Mouse (Mus musculus) CD4-positive, CD25-positive, alpha-beta regulatory T cell, adult 4 months (primary cell): ENCODE data around the gene B4galt7. TPM values are rescaled to one million over a fixed set of nuclear protein-coding genes. Genes with fewer than 3 reads are reported as not detected.
A peak's percentile ranks its signal among the peaks of the same experiment; 100 is the strongest.

ENCODE experiments used
- ATAC-seq: one replicate; pipeline ENCODE4 v1.8.0; 2017
- polyA plus RNA-seq, 2 experiments: library from polyadenylated mRNA; unstranded; fragments of 100-300 nt; shearing (Covaris generic); gene quantifications; one replicate each; pipeline ENCODE4 v1.2.1; 2017

B4galt7 gene
- polyA plus RNA-seq, 2 experiments from 2014 or later, result 20.5 to 42.3 TPM

GRCm38 (mm10) chr13:55600657-55601056 is 961 bp downstream of the B4galt7 start:
- peak; percentile 80 for ATAC-seq

- ATAC-seq, result peak; percentile 31
These were observed 1.9 kb downstream of the B4galt7 start for GRCm38 (mm10) chr13:55601611-55602010.

- ATAC-seq, result no peak
These were observed 4.9 kb downstream of the B4galt7 start for GRCm38 (mm10) chr13:55604606-55605005.

- ATAC-seq, result no peak
These were observed 7.4 kb downstream of the B4galt7 start for GRCm38 (mm10) chr13:55606899-55607623.

- no peak for ATAC-seq
These were observed 7.9 kb downstream of the B4galt7 start for GRCm38 (mm10) chr13:55607624-55608006.

- ATAC-seq, result no peak
These were observed 12.3 kb downstream of the B4galt7 start for GRCm38 (mm10) chr13:55611996-55612395.

- ATAC-seq, result no peak
These were observed 13.8 kb downstream of the B4galt7 start for GRCm38 (mm10) chr13:55613471-55613870.

- no peak for ATAC-seq
These were observed 19.6 kb downstream of the B4galt7 start for GRCm38 (mm10) chr13:55619328-55619727.

GRCm38 (mm10) chr13:55620275-55620674 is 20.6 kb downstream of the B4galt7 start:
- no peak for ATAC-seq

GRCm38 (mm10) chr13:55622156-55622648 is 22.5 kb downstream of the B4galt7 start:
- peak; percentile 29 for ATAC-seq

GRCm38 (mm10) chr13:55622649-55623541 is 23.2 kb downstream of the B4galt7 start, which contains the start of gene Caml:
Gene Caml, plus strand, starts transcription at chr13:55623005.
- peak; percentile 97 for ATAC-seq

GRCm38 (mm10) chr13:55634639-55635127 is 35.0 kb downstream of the B4galt7 start, which contains the start of gene Ddx46:
Gene Ddx46, plus strand, starts transcription at chr13:55635027.
- ATAC-seq, result peak; percentile 84

- peak; percentile 31 for ATAC-seq
These were observed 35.5 kb downstream of the B4galt7 start for GRCm38 (mm10) chr13:55635146-55635571.

GRCm38 (mm10) chr13:55636185-55636983 is 36.7 kb downstream of the B4galt7 start:
- peak; percentile 74 for ATAC-seq

- ATAC-seq, result peak; percentile 64
These were observed 40.8 kb downstream of the B4galt7 start for GRCm38 (mm10) chr13:55640480-55640879.

GRCm38 (mm10) chr13:55644525-55644924 is 44.8 kb downstream of the B4galt7 start:
- peak; percentile 71 for ATAC-seq

GRCm38 (mm10) chr13:55650098-55650497 is 50.4 kb downstream of the B4galt7 start:
- ATAC-seq, result no peak

GRCm38 (mm10) chr13:55650980-55651379 is 51.3 kb downstream of the B4galt7 start:
- ATAC-seq, result no peak
